Mouse (Mus musculus) kidney, postnatal 10 days (tissue): Measurements from ENCODE around the gene Nsg2.

Source experiments
- DNase-seq: peaks from one replicate; pipeline ENCODE4 v3.0.0; 2021; ENCODE audit warnings: mixed read lengths

The Nsg2 gene

GRCm38 (mm10) chr11:32013014-32013427 lies 12.8 kb downstream of the Nsg2 start:
- DNase-seq: no peak

GRCm38 (mm10) chr11:32013561-32013960 lies 13.3 kb downstream of the Nsg2 start:
- DNase-seq: no peak

GRCm38 (mm10) chr11:32018201-32018600 lies 17.9 kb downstream of the Nsg2 start:
- no peak for DNase-seq

- no peak for DNase-seq
These were observed 20.0 kb downstream of the Nsg2 start for GRCm38 (mm10) chr11:32020031-32020965.

GRCm38 (mm10) chr11:32026634-32027033 lies 26.4 kb downstream of the Nsg2 start:
- peak; percentile 25 for DNase-seq

- DNase-seq: no peak
These were observed 27.4 kb downstream of the Nsg2 start for GRCm38 (mm10) chr11:32027474-32028342.

GRCm38 (mm10) chr11:32028605-32029004 lies 28.3 kb downstream of the Nsg2 start:
- DNase-seq: no peak

- no peak for DNase-seq
These were observed 29.1 kb downstream of the Nsg2 start for GRCm38 (mm10) chr11:32029356-32029755.

GRCm38 (mm10) chr11:32031396-32031795 lies 31.1 kb downstream of the Nsg2 start:
- DNase-seq: no peak

GRCm38 (mm10) chr11:32032053-32032452 lies 31.8 kb downstream of the Nsg2 start:
- DNase-seq: no peak

GRCm38 (mm10) chr11:32035831-32036230 lies 35.6 kb downstream of the Nsg2 start:
- no peak for DNase-seq

GRCm38 (mm10) chr11:32039656-32040055 lies 39.4 kb downstream of the Nsg2 start:
- DNase-seq: no peak

- no peak for DNase-seq
These were observed 57.1 kb downstream of the Nsg2 start for GRCm38 (mm10) chr11:32057389-32057788.

- no peak for DNase-seq
These were observed 57.6 kb downstream of the Nsg2 start for GRCm38 (mm10) chr11:32057861-32058260.

- no peak for DNase-seq
These were observed 60.8 kb downstream of the Nsg2 start for GRCm38 (mm10) chr11:32061020-32061419.

- no peak for DNase-seq
These were observed 61.6 kb downstream of the Nsg2 start for GRCm38 (mm10) chr11:32061874-32062273.

GRCm38 (mm10) chr11:32063775-32064510 lies 63.7 kb downstream of the Nsg2 start:
- DNase-seq: no peak

- no peak for DNase-seq
These were observed 64.2 kb downstream of the Nsg2 start for GRCm38 (mm10) chr11:32064511-32064862.

GRCm38 (mm10) chr11:32068736-32069490 lies 68.7 kb downstream of the Nsg2 start:
- DNase-seq: no peak

- DNase-seq: peak; percentile 25
These were observed 74.9 kb downstream of the Nsg2 start for GRCm38 (mm10) chr11:32075163-32075562.

- DNase-seq: no peak
These were observed 83.2 kb downstream of the Nsg2 start for GRCm38 (mm10) chr11:32083462-32083861.

- no peak for DNase-seq
These were observed 86.3 kb downstream of the Nsg2 start for GRCm38 (mm10) chr11:32086525-32086924.
